20 mouse cellular contexts compared by ENCODE assay signal in the genomic region with DNA sequence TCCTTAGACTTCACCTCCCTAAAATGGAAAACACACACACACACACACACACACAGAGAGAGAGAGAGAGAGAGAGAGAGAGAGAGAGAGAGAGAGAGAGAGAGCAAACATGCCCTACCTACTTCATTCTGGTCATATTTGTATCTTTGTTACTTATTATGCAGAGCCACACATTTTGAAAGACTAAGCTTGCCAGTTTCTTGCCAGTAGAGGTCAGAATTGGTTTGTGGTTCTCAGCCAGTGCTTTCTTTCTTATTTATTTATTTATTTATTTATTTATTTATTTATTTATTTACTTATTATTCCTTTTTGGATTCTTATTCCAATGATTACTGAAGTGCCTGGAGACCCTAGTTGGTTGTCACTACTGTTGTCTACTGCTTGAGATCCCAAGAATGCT. TPM values are rescaled to one million over a fixed set of nuclear protein-coding genes. Genes with fewer than 3 reads are reported as not detected.
DNase-seq lines count a peak whose midpoint lies in the region; ATAC-seq and TF ChIP-seq lines count a peak whose summit lies in the region.
"Had no signal": no experiment of that assay in that cellular context is flagged by ENCODE, and none has a peak within 500 bp of the region (broad histone marks: within the 10 kb centered on the region; RNA-seq: fewer than 3 reads in every experiment).

No protein-coding gene starts in this region.

- no peak overlapping the region; the same call in 1 of the 2 replicates for H3K27ac ChIP-seq in intestine, embryonic 16.5 days (ENCODE audit: low read length)
- no peak overlapping the region for H3K27ac ChIP-seq in intestine, embryonic 15.5 days
- no peak overlapping the region for H3K27ac ChIP-seq in MEL (ENCODE audit: control insufficient read depth, low read depth, low read length)
- H3K27ac ChIP-seq in forebrain, embryonic 15.5 days (replicated peaks), result no peak overlapping the region
- H3K27ac ChIP-seq: embryonic facial prominence, embryonic 10.5 days; limb, embryonic 15.5 days; neural tube, embryonic 15.5 days had no signal

- H3K4me3 ChIP-seq in intestine, embryonic 16.5 days (ENCODE audit: low read length), result no peak overlapping the region
- no peak overlapping the region for H3K4me3 ChIP-seq in intestine, embryonic 15.5 days (replicated peaks)
- H3K4me3 ChIP-seq in lung, adult 2 months (replicated peaks; ENCODE audit: extremely low read depth, low read depth, low read length), result no peak overlapping the region
- H3K4me3 ChIP-seq in MEL (ENCODE audit: control insufficient read depth in 1 of 2, insufficient read depth in 1 of 2, low read depth in 2 of 2, low read length in 2 of 2), result no peak overlapping the region
- no peak overlapping the region for H3K4me3 ChIP-seq in forebrain, embryonic 15.5 days
- H3K4me3 ChIP-seq: embryonic facial prominence, embryonic 10.5 days; limb, embryonic 15.5 days; neural tube, embryonic 15.5 days had no signal

- no peaks in the 10 kb centered on the region for H3K36me3 ChIP-seq in intestine, embryonic 16.5 days (ENCODE audit: control insufficient read depth, insufficient read depth, low read length)
- no peaks in the 10 kb centered on the region for H3K36me3 ChIP-seq in intestine, embryonic 15.5 days
- H3K36me3 ChIP-seq in MEL (ENCODE audit: control insufficient read depth in 1 of 2, insufficient read depth in 2 of 2, low read length in 2 of 2), result no peaks in the 10 kb centered on the region
- H3K36me3 ChIP-seq in forebrain, embryonic 15.5 days, result no peaks in the 10 kb centered on the region
- H3K36me3 ChIP-seq: embryonic facial prominence, embryonic 10.5 days; limb, embryonic 15.5 days; neural tube, embryonic 15.5 days had no signal

- TF ChIP-seq RAD21 in MEL (IDR thresholded peaks at IDR 0.05; ENCODE audit: low read depth, low read length), result peak; percentile 54

- TF ChIP-seq CTCF in lung, adult 2 months (IDR thresholded peaks at IDR 0.05; ENCODE audit: insufficient read depth, low read length), result peak; percentile 24; the same call in 1 of the 2 replicates
- peak in 2 of 3 experiments; percentile 9 to 43; a peak in 2 of 6 replicates for TF ChIP-seq CTCF in MEL (IDR thresholded peaks at IDR 0.05 in 2 of 3, conservative IDR thresholded peaks at IDR 0.05 in 1 of 3; ENCODE audit: control insufficient read depth in 1 of 3, insufficient read depth in 1 of 3, low read depth in 2 of 3, low read length in 3 of 3, poor library complexity in 1 of 3, severe bottlenecking in 1 of 3)

- H3K9me3 ChIP-seq in intestine, embryonic 16.5 days (ENCODE audit: control insufficient read depth, low read length), result no peaks in the 10 kb centered on the region
- no peaks in the 10 kb centered on the region for H3K9me3 ChIP-seq in intestine, embryonic 15.5 days
- no peaks in the 10 kb centered on the region for H3K9me3 ChIP-seq in MEL (replicated peaks; ENCODE audit: insufficient read depth, low read length)
- no peaks in the 10 kb centered on the region for H3K9me3 ChIP-seq in forebrain, embryonic 15.5 days
- H3K9me3 ChIP-seq: embryonic facial prominence, embryonic 10.5 days; limb, embryonic 15.5 days; neural tube, embryonic 15.5 days had no signal

- no peak for TF ChIP-seq EP300 in MEL (IDR thresholded peaks at IDR 0.05; ENCODE audit: low read depth in 1 of 2, low read length in 2 of 2)

- ATAC-seq in intestine, embryonic 16.5 days, result peak; percentile 21; the same call in 1 of the 2 replicates
- no peak for ATAC-seq in intestine, embryonic 15.5 days
- ATAC-seq in forebrain, embryonic 15.5 days (replicated peaks), result no peak
- ATAC-seq: CD4-positive, CD25-positive, alpha-beta regulatory T cell, adult 4 months had no signal

- H3K4me1 ChIP-seq in intestine, embryonic 16.5 days (ENCODE audit: control insufficient read depth, insufficient read depth, low read length), result 0 out of 2 replicates have a peak, but pooled peaks cover 3% of the 10 kb centered on the region
- H3K4me1 ChIP-seq in intestine, embryonic 15.5 days (replicated peaks), result no peaks in the 10 kb centered on the region
- H3K4me1 ChIP-seq in lung, adult 2 months (ENCODE audit: control insufficient read depth, insufficient read depth, low read length), result no peaks in the 10 kb centered on the region
- H3K4me1 ChIP-seq in MEL (ENCODE audit: control insufficient read depth in 1 of 2, insufficient read depth in 2 of 2, low read length in 2 of 2), result no peaks in the 10 kb centered on the region
- no peaks in the 10 kb centered on the region for H3K4me1 ChIP-seq in forebrain, embryonic 15.5 days
- H3K4me1 ChIP-seq: embryonic facial prominence, embryonic 10.5 days; limb, embryonic 15.5 days; neural tube, embryonic 15.5 days had no signal

- no peak overlapping the region for H3K9ac ChIP-seq in intestine, embryonic 16.5 days (ENCODE audit: low read depth, low read length)
- no peak overlapping the region for H3K9ac ChIP-seq in intestine, embryonic 15.5 days
- no peak overlapping the region for H3K9ac ChIP-seq in MEL (ENCODE audit: control insufficient read depth, low read depth, low read length, poor library complexity, severe bottlenecking)
- H3K9ac ChIP-seq in forebrain, embryonic 15.5 days (replicated peaks), result no peak overlapping the region
- H3K9ac ChIP-seq: limb, embryonic 15.5 days; neural tube, embryonic 15.5 days had no signal

- no peaks in the 10 kb centered on the region for H3K79me2 ChIP-seq in MEL (ENCODE audit: control insufficient read depth, insufficient read depth, low read length, poor library complexity)

- TF ChIP-seq POLR2A in lung, adult 2 months (IDR thresholded peaks at IDR 0.05; ENCODE audit: borderline replicate concordance, extremely low read depth, low read depth, low read length), result no peak
- no peak for TF ChIP-seq POLR2A in MEL (IDR thresholded peaks at IDR 0.05; ENCODE audit: control insufficient read depth in 1 of 2, insufficient read depth in 1 of 2, low read depth in 1 of 2, low read length in 2 of 2, poor library complexity in 1 of 2)

- no peak overlapping the region for H3K4me2 ChIP-seq in intestine, embryonic 16.5 days (ENCODE audit: low read depth, low read length)
- H3K4me2 ChIP-seq in intestine, embryonic 15.5 days (replicated peaks), result no peak overlapping the region
- H3K4me2 ChIP-seq in forebrain, embryonic 15.5 days (replicated peaks), result no peak overlapping the region
- H3K4me2 ChIP-seq: limb, embryonic 15.5 days; neural tube, embryonic 15.5 days had no signal

- DNase-seq in lung, adult 2 months, result no peak
- DNase-seq in lung, adult 18-20 months, result no peak
- peak; percentile 31 for DNase-seq in MEL (ENCODE audit: low read depth, low spot score)
- DNase-seq in lung, postnatal 36 days, result peak; percentile 16
- DNase-seq: adrenal gland, adult 2 months; heart, postnatal 10 days; thymus, postnatal 4 days had no signal

- H3K27me3 ChIP-seq in intestine, embryonic 16.5 days (replicated peaks; ENCODE audit: control insufficient read depth, insufficient read depth, low read length), result no peaks in the 10 kb centered on the region
- H3K27me3 ChIP-seq in intestine, embryonic 15.5 days (replicated peaks), result peaks cover 3% of the 10 kb centered on the region; the same call in 1 of the 2 replicates
- H3K27me3 ChIP-seq in MEL (ENCODE audit: control insufficient read depth in 1 of 2, insufficient read depth in 2 of 2, low read length in 2 of 2), result no peaks in the 10 kb centered on the region; a peak in 1 of 4 replicates
- H3K27me3 ChIP-seq in forebrain, embryonic 15.5 days, result no peaks in the 10 kb centered on the region

TF ChIP-seq in MEL, 35 proteins besides CTCF, POLR2A, EP300 and RAD21:
- TF ChIP-seq ZC3H11A (IDR thresholded peaks at IDR 0.05; ENCODE audit: low read depth, low read length), result peak; percentile 57
- TF ChIP-seq SMC3 (IDR thresholded peaks at IDR 0.05; ENCODE audit: low read depth, low read length), result peak; percentile 46
- no peak for TF ChIP-seq TCF12 (IDR thresholded peaks at IDR 0.05; ENCODE audit: low read depth, low read length)

RNA-seq across cellular contexts. Expression of a gene that starts 12.9 kb away (rescaled TPM):
- polyA plus RNA-seq in intestine, embryonic 16.5 days (2015; fragmentation: Nextera tagmentation; extraction: Ambion mirVana), result 8.3 and 8.4 TPM in 2 replicates
- polyA plus RNA-seq in intestine, embryonic 15.5 days (2015; fragmentation: Nextera tagmentation; extraction: Ambion mirVana), result 9.5 and 10.7 TPM in 2 replicates
- not detected in 2 replicates for polyA plus RNA-seq in lung, adult 2 months (2012; rRNA removed)
- 0.12 TPM in 1 of 2 replicates, not detected in the other for total RNA-seq in MEL (2012; rRNA removed)
- under 1 TPM in 1 of 2 experiments, not detected in 1; 0.13 TPM for polyA plus RNA-seq in MEL (2012; ENCODE audit: insufficient read depth in 1 of 2, insufficient read length in 2 of 2, low read depth in 1 of 2, low replicate concordance in 2 of 2, missing spikeins in 1 of 2)
- 0.14 and 0.18 TPM in 2 replicates for polyA plus RNA-seq in forebrain, embryonic 15.5 days (2015; fragmentation: Nextera tagmentation; extraction: Ambion mirVana)
- total RNA-seq: heart, adult 18-20 months; heart, postnatal 10 days; left cerebral cortex, postnatal 10 days; megakaryocyte, adult 5-6 weeks had no signal
- polyA plus RNA-seq: adrenal gland, adult 2 months; CD4-positive, CD25-positive, alpha-beta regulatory T cell, adult 4 months; large intestine, adult 2 months; limb, embryonic 15.5 days; neural tube, embryonic 15.5 days; spleen, adult 2 months; testis, adult 2 months had no signal

RNA-seq across cellular contexts. Expression of a gene that starts 25.2 kb away (rescaled TPM):
- 16.7 and 20.3 TPM in 2 replicates for polyA plus RNA-seq in intestine, embryonic 16.5 days (2015; fragmentation: Nextera tagmentation; extraction: Ambion mirVana)
- polyA plus RNA-seq in intestine, embryonic 15.5 days (2015; fragmentation: Nextera tagmentation; extraction: Ambion mirVana), result 23.0 and 25.6 TPM in 2 replicates
- 5.3 and 5.7 TPM in 2 replicates for polyA plus RNA-seq in lung, adult 2 months (2012; rRNA removed)
- 46.2 and 54.2 TPM in 2 replicates for total RNA-seq in MEL (2012; rRNA removed)
- 10 to 100 TPM in 1 of 2 experiments, not detected in 1; 65.1 TPM for polyA plus RNA-seq in MEL (2012; ENCODE audit: insufficient read depth in 1 of 2, insufficient read length in 2 of 2, low read depth in 1 of 2, low replicate concordance in 2 of 2, missing spikeins in 1 of 2)
- polyA plus RNA-seq in forebrain, embryonic 15.5 days (2015; fragmentation: Nextera tagmentation; extraction: Ambion mirVana), result 28.8 and 30.9 TPM in 2 replicates

RNA-seq across cellular contexts. Expression of a gene that starts 37.6 kb away (rescaled TPM):
- 124 and 183 TPM in 2 replicates for polyA plus RNA-seq in intestine, embryonic 16.5 days (2015; fragmentation: Nextera tagmentation; extraction: Ambion mirVana)
- polyA plus RNA-seq in intestine, embryonic 15.5 days (2015; fragmentation: Nextera tagmentation; extraction: Ambion mirVana), result 69.3 and 74.3 TPM in 2 replicates
- 1.9 and 3.3 TPM in 2 replicates for polyA plus RNA-seq in lung, adult 2 months (2012; rRNA removed)
- total RNA-seq in MEL (2012; rRNA removed), result not detected in 2 replicates
- polyA plus RNA-seq in MEL (2012; ENCODE audit: insufficient read depth in 1 of 2, insufficient read length in 2 of 2, low read depth in 1 of 2, low replicate concordance in 2 of 2, missing spikeins in 1 of 2), result not detected
- 0.06 and 0.15 TPM in 2 replicates for polyA plus RNA-seq in forebrain, embryonic 15.5 days (2015; fragmentation: Nextera tagmentation; extraction: Ambion mirVana)
- total RNA-seq: megakaryocyte, adult 5-6 weeks had no signal
- polyA plus RNA-seq: CD4-positive, CD25-positive, alpha-beta regulatory T cell, adult 4 months; spleen, adult 2 months had no signal

Comparison
In these comparisons a context has a peak if more than half of its experiments do, and no peak if none do; other contexts are left out.
1. DNase-seq: peak in MEL (single experiment) and lung, postnatal 36 days (single experiment); none in lung, adult 2 months (single experiment) and lung, adult 18-20 months (0 of 2).
2. RNA of a gene that starts 37.6 kb away (polyA plus RNA-seq): 124 to 183 TPM in intestine, embryonic 16.5 days and 69.3 to 74.3 TPM in intestine, embryonic 15.5 days; 1.9 to 3.3 TPM in lung, adult 2 months, 0.06 to 0.15 TPM in forebrain, embryonic 15.5 days and not detected in MEL; every median in the first group is over 10 times any median in the second.